Mouse (Mus musculus): Measurements from ENCODE around the gene Olfr1208. TPM values are rescaled to one million over a fixed set of nuclear protein-coding genes. Genes with fewer than 3 reads are reported as not detected.

Olfr1208 gene
- polyA plus RNA-seq (2015; fragmentation: Nextera tagmentation; extraction: Ambion mirVana): not detected in 2 replicates

DNA sequence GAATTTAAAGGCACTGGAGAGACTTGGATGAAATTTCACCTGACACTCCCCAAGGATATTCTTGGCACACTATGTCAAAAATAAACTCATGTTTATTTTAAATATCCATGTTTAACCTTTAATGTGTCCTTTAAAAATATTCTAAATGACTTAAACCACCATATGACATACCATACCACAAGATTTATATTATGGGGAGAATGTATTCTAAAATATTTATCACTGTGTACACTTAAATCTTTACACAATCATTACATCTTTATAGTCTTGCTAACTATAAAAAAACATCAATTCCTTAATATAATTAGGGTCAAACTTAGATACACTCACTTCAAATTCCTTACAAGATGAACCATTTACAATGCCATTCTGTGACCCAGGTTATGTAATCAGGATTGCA, at the start of gene Olfr1208:
Olfr1208 (minus strand) TSS at position 101 of the 400 bp plus-strand sequence.
- Histone ChIP-seq H3K9ac (no peak within 1 kb of the TSS), H3K4me2 (no peak within 1 kb of the TSS), H3K4me1 (no peaks in the 10 kb centered on the region)

DNA sequence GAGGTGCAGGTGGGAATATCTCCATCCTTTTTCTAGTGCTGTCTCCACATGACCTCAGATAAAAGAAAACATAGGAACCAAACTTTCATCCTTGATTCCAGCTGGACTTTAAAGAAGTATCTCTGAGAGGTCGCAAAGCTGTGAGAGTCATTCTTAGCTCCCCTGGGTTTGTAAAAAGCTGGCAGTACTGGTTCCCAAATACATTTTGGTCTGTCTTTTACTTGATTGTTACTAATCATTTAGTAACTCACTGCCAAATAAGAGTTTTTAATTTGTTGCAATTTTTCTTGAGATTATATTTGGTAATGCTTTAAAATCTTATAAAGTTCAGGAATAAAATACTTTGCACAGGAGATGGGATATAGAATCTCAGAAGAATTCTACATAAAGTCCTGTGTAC, 35.9 kb upstream of the Olfr1208 start, which contains the start of gene Olfr1211:
Olfr1211 (minus strand) TSS at position 101 of the 400 bp plus-strand sequence.
- no peak for ATAC-seq (ENCODE audit: insufficient read depth, low FRiP score, low read depth)
- no peak within 1 kb of the TSS for H3K4me3 ChIP-seq (replicated peaks)
- H3K4me2 ChIP-seq: no peak within 1 kb of the TSS
- H3K27me3 ChIP-seq (replicated peaks): no peaks in the 10 kb centered on the region
- H3K27ac ChIP-seq: no peak within 1 kb of the TSS
- WGBS: 77% methylated on average over 1 of the region's 1 CpGs
- no peaks in the 10 kb centered on the region for H3K9me3 ChIP-seq
- no peaks in the 10 kb centered on the region for H3K4me1 ChIP-seq
- no peaks in the 10 kb centered on the region for H3K36me3 ChIP-seq
- no peak within 1 kb of the TSS for H3K9ac ChIP-seq

More for the DNA sequence above, at the start of gene Olfr1208:
- Histone ChIP-seq H3K9me3 (no peaks in the 10 kb centered on the region), H3K27me3 (replicated peaks) (no peaks in the 10 kb centered on the region), H3K36me3 (no peaks in the 10 kb centered on the region), H3K4me3 (replicated peaks) (no peak within 1 kb of the TSS), H3K27ac (no peak within 1 kb of the TSS)
- no peak for ATAC-seq (ENCODE audit: insufficient read depth, low FRiP score, low read depth)

DNA sequence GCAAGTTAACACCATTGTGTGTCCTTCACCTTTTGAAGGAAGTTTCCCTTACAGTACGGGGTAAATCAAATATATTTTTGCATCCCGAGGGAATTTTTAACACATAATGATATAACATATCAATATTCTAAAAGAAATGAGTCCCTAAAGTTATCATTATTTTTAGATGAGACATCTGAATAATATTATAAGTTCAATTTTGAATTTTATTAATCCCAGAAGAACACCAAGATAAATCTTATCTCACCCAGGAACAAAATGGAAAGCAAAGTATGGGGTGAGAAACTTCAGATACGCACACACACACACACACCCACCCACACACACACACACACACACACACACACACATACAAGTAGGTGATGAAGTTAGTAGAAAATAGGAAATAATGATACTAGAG, 12.9 kb upstream of the Olfr1208 start, which contains the start of gene Olfr1209:
Olfr1209 (minus strand) TSS at position 101 of the 400 bp plus-strand sequence.
- H3K4me1 ChIP-seq: no peaks in the 10 kb centered on the region
- no peak within 1 kb of the TSS for H3K27ac ChIP-seq
- H3K9ac ChIP-seq: no peak within 1 kb of the TSS
- 83% methylated on average over 3 of the region's 3 CpGs for WGBS
- H3K9me3 ChIP-seq: no peaks in the 10 kb centered on the region
- no peak within 1 kb of the TSS for H3K4me3 ChIP-seq (replicated peaks)
- no peaks in the 10 kb centered on the region for H3K36me3 ChIP-seq
- H3K27me3 ChIP-seq (replicated peaks): no peaks in the 10 kb centered on the region
- H3K4me2 ChIP-seq: no peak within 1 kb of the TSS
- no peak for ATAC-seq (ENCODE audit: insufficient read depth, low FRiP score, low read depth)

DNA sequence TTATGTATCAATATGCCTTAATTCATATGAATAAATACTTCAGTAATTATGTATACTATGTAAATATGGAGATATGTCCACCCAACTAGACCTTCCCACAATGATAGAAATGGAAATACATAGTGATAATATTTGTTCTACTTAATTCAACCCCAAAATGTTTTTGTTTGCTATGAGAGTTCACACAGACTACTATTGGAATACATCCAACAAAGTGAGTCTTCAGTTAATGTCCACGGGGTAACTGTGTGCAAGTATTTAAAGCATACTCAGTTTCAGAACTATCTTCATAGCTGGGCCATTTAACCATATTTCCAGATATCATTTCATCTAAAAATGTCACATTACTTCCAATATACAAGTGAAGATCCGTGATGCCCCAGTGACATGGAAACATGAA, 39.2 kb downstream of the Olfr1208 start, which contains the start of gene Olfr1206:
Olfr1206 (plus strand) TSS at position 301 of the 400 bp plus-strand sequence.
- H3K27me3 ChIP-seq (replicated peaks): no peaks in the 10 kb centered on the region
- H3K36me3 ChIP-seq: no peaks in the 10 kb centered on the region
- H3K4me3 ChIP-seq (replicated peaks): no peak within 1 kb of the TSS
- no peaks in the 10 kb centered on the region for H3K4me1 ChIP-seq
- WGBS: 75% methylated on average over 2 of the region's 2 CpGs
- ATAC-seq (ENCODE audit: insufficient read depth, low FRiP score, low read depth): no peak
- no peak within 1 kb of the TSS for H3K27ac ChIP-seq
- H3K4me2 ChIP-seq: no peak within 1 kb of the TSS
- no peaks in the 10 kb centered on the region for H3K9me3 ChIP-seq
- no peak within 1 kb of the TSS for H3K9ac ChIP-seq

DNA sequence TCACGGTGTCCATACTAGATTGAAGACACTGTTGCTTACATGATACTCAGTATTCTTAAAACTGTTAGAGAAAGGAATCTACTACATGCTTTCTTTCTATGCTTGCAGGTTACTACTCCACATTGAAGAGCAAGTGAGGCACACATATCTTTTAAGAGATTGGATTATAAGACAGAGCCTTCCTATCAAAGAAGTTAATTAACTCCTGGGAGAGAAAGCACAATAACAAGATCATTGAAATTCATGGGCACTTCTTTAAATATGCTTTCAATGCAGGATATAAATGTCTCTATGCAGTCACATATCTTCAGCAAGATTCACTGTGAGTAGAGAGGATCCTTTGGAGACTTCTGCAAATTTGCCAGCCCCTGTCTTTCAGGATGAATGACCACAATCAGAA, 53.1 kb downstream of the Olfr1208 start, which contains the start of gene Olfr1204:
Olfr1204 (plus strand) TSS at position 301 of the 400 bp plus-strand sequence.
- no peak within 1 kb of the TSS for H3K9ac ChIP-seq
- H3K4me1 ChIP-seq: no peaks in the 10 kb centered on the region
- H3K36me3 ChIP-seq: no peaks in the 10 kb centered on the region
- H3K9me3 ChIP-seq: no peaks in the 10 kb centered on the region
- H3K4me2 ChIP-seq: no peak within 1 kb of the TSS
- 94% methylated on average over 1 of the region's 1 CpGs for WGBS
- no peaks in the 10 kb centered on the region for H3K27me3 ChIP-seq (replicated peaks)
- H3K27ac ChIP-seq: no peak within 1 kb of the TSS
- no peak for ATAC-seq (ENCODE audit: insufficient read depth, low FRiP score, low read depth)
- H3K4me3 ChIP-seq (replicated peaks): no peak within 1 kb of the TSS

Other genes with a start within 250 kb of the Olfr1208 start
- gene Olfr1193, start 226.7 kb downstream of the Olfr1208 start, polyA plus RNA-seq (2015; fragmentation: Nextera tagmentation; extraction: Ambion mirVana): not detected in 2 replicates
- not detected in 2 replicates for gene Olfr1195, start 213.1 kb downstream of the Olfr1208 start, polyA plus RNA-seq (2015; fragmentation: Nextera tagmentation; extraction: Ambion mirVana)
- gene Olfr1196, start 197.7 kb downstream of the Olfr1208 start, polyA plus RNA-seq (2015; fragmentation: Nextera tagmentation; extraction: Ambion mirVana): not detected in 2 replicates
- not detected in 2 replicates for gene Olfr1197, start 169.9 kb downstream of the Olfr1208 start, polyA plus RNA-seq (2015; fragmentation: Nextera tagmentation; extraction: Ambion mirVana)
- gene Olfr1198, start 150.9 kb downstream of the Olfr1208 start, polyA plus RNA-seq (2015; fragmentation: Nextera tagmentation; extraction: Ambion mirVana): not detected in 2 replicates
- gene Olfr1199, start 141.8 kb downstream of the Olfr1208 start, polyA plus RNA-seq (2015; fragmentation: Nextera tagmentation; extraction: Ambion mirVana): not detected in 2 replicates
- not detected in 2 replicates for gene Olfr1200, start 131.8 kb downstream of the Olfr1208 start, polyA plus RNA-seq (2015; fragmentation: Nextera tagmentation; extraction: Ambion mirVana)
- not detected in 2 replicates for gene Olfr1201, start 109.3 kb downstream of the Olfr1208 start, polyA plus RNA-seq (2015; fragmentation: Nextera tagmentation; extraction: Ambion mirVana)
- not detected in 2 replicates for gene Olfr1202, start 87.8 kb downstream of the Olfr1208 start, polyA plus RNA-seq (2015; fragmentation: Nextera tagmentation; extraction: Ambion mirVana)
- not detected in 2 replicates for gene Olfr1205, start 72.6 kb downstream of the Olfr1208 start, polyA plus RNA-seq (2015; fragmentation: Nextera tagmentation; extraction: Ambion mirVana)
- gene Olfr1204, start 53.0 kb downstream of the Olfr1208 start, polyA plus RNA-seq (2015; fragmentation: Nextera tagmentation; extraction: Ambion mirVana): not detected in 2 replicates
- gene Olfr1206, start 39.1 kb downstream of the Olfr1208 start, polyA plus RNA-seq (2015; fragmentation: Nextera tagmentation; extraction: Ambion mirVana): not detected in 2 replicates
- gene Olfr1209, start 12.8 kb upstream of the Olfr1208 start, polyA plus RNA-seq (2015; fragmentation: Nextera tagmentation; extraction: Ambion mirVana): not detected in 2 replicates
- gene Olfr1211, start 35.8 kb upstream of the Olfr1208 start, polyA plus RNA-seq (2015; fragmentation: Nextera tagmentation; extraction: Ambion mirVana): not detected in 2 replicates
- gene Olfr1212, start 51.7 kb upstream of the Olfr1208 start, polyA plus RNA-seq (2015; fragmentation: Nextera tagmentation; extraction: Ambion mirVana): not detected in 2 replicates
- gene Gm13762, start 78.0 kb upstream of the Olfr1208 start, polyA plus RNA-seq (2015; fragmentation: Nextera tagmentation; extraction: Ambion mirVana): not detected in 2 replicates
- not detected in 2 replicates for gene Olfr1214, start 90.3 kb upstream of the Olfr1208 start, polyA plus RNA-seq (2015; fragmentation: Nextera tagmentation; extraction: Ambion mirVana)
- not detected in 2 replicates for gene Olfr1215, start 104.7 kb upstream of the Olfr1208 start, polyA plus RNA-seq (2015; fragmentation: Nextera tagmentation; extraction: Ambion mirVana)
- gene Olfr1216, start 116.0 kb upstream of the Olfr1208 start, polyA plus RNA-seq (2015; fragmentation: Nextera tagmentation; extraction: Ambion mirVana): not detected in 2 replicates
- gene Olfr1217, start 129.8 kb upstream of the Olfr1208 start, polyA plus RNA-seq (2015; fragmentation: Nextera tagmentation; extraction: Ambion mirVana): not detected in 2 replicates
- not detected in 2 replicates for gene Olfr1218, start 158.9 kb upstream of the Olfr1208 start, polyA plus RNA-seq (2015; fragmentation: Nextera tagmentation; extraction: Ambion mirVana)
- gene Olfr1219, start 181.2 kb upstream of the Olfr1208 start, polyA plus RNA-seq (2015; fragmentation: Nextera tagmentation; extraction: Ambion mirVana): not detected in 2 replicates
- not detected in 2 replicates for gene Olfr1220, start 204.5 kb upstream of the Olfr1208 start, polyA plus RNA-seq (2015; fragmentation: Nextera tagmentation; extraction: Ambion mirVana)
- not detected in 2 replicates for gene Olfr1221, start 215.0 kb upstream of the Olfr1208 start, polyA plus RNA-seq (2015; fragmentation: Nextera tagmentation; extraction: Ambion mirVana)
- not detected in 2 replicates for gene Olfr1222, start 230.7 kb upstream of the Olfr1208 start, polyA plus RNA-seq (2015; fragmentation: Nextera tagmentation; extraction: Ambion mirVana)
- not detected in 2 replicates for gene Olfr1223, start 249.2 kb upstream of the Olfr1208 start, polyA plus RNA-seq (2015; fragmentation: Nextera tagmentation; extraction: Ambion mirVana)